Mouse (Mus musculus) small intestine, adult 2 months (tissue): ENCODE data around the gene Xpnpep1.

Experiments
- CTCF ChIP-seq: fragments of 200-500 bp; IDR thresholded peaks from 2 replicates; pipeline ENCODE4 v1.5.1; 2012; ENCODE audit warnings: low read depth, mild to moderate bottlenecking, control low read depth, inconsistent platforms, low read length, moderate library complexity, mixed read lengths; ENCODE audit not compliant: insufficient replicate concordance, insufficient read length; ENCODE audit errors: extremely low read depth
- POLR2A ChIP-seq: fragments of 200-500 bp; IDR thresholded peaks from 2 replicates; pipeline ENCODE4 v1.6.1; 2012; ENCODE audit warnings: low read depth, mild to moderate bottlenecking, control low read depth, inconsistent platforms, low read length, moderate library complexity

GRCm38 (mm10) chr19:53071651-53072050, 31.6 kb upstream of the Xpnpep1 start:
- TF ChIP-seq POLR2A (no peak), CTCF (no peak)
